Mouse (Mus musculus): ENCODE data around the gene Synpo2.

GRCm38 (mm10) chr3:123080017-123080725 is 155.8 kb downstream of the Synpo2 start:
- TF ChIP-seq CTCF (IDR thresholded peaks at IDR 0.05; ENCODE audit: insufficient read depth, low read length) (no peak), POLR2A (IDR thresholded peaks at IDR 0.05; ENCODE audit: borderline replicate concordance, extremely low read depth, low read depth, low read length) (no peak)
